Mouse (Mus musculus) right cerebral cortex, adult 18-20 months (tissue): Measurements from ENCODE around the gene Acot1.

Experiments
- DNase-seq: peaks from one replicate; pipeline ENCODE4 v3.0.0; 2022; ENCODE audit warnings: mixed read lengths

The Acot1 gene

GRCm38 (mm10) chr12:84064621-84065020 is 55.3 kb downstream of the Acot1 start:
- DNase-seq: no peak

GRCm38 (mm10) chr12:84067752-84068151 is 58.5 kb downstream of the Acot1 start:
- DNase-seq: no peak
